Mouse (Mus musculus) intestine, embryonic 14.5 days (tissue): ENCODE data around the gene Atp5j. TPM values are rescaled to one million over a fixed set of nuclear protein-coding genes. Genes with fewer than 3 reads are reported as not detected.

Experiments used
- ATAC-seq: fragments of 200-750 bp; cut with Nextera tagmentation; replicated peaks from 2 replicates; pipeline ENCODE4 v1.8.0; 2017; ENCODE audit warnings: low read depth, moderate number of reproducible peaks, moderate TSS enrichment, moderate library complexity; ENCODE audit not compliant: low FRiP score, low TSS enrichment
- DNase-seq: peaks from one replicate; pipeline ENCODE4 v3.0.0-alpha.2; 2018; ENCODE audit warnings: low spot score
- H3K27ac ChIP-seq: fragments of 300-500 bp; sonication (generic); 2 replicates; pipeline ENCODE4 v1.5.1; 2014; ENCODE audit warnings: low read depth, mild to moderate bottlenecking, control low read depth
- H3K27me3 ChIP-seq: fragments of 300-500 bp; sonication (generic); replicated peaks from 2 replicates; pipeline ENCODE4 v1.6.1; 2014; ENCODE audit warnings: low read length, control low read depth; ENCODE audit not compliant: control insufficient read depth, insufficient read depth
- H3K36me3 ChIP-seq: fragments of 300-500 bp; sonication (generic); 2 replicates; pipeline ENCODE4 v1.6.1; 2014; ENCODE audit warnings: low read length, control low read depth; ENCODE audit not compliant: control insufficient read depth, insufficient read depth
- H3K4me1 ChIP-seq: fragments of 300-500 bp; sonication (generic); replicated peaks from 2 replicates; pipeline ENCODE4 v1.6.1; 2014; ENCODE audit warnings: low read length, control low read depth, mixed read lengths; ENCODE audit not compliant: control insufficient read depth, insufficient read depth
- H3K4me2 ChIP-seq: fragments of 300-500 bp; sonication (generic); 2 replicates; pipeline ENCODE4 v1.6.1; 2014; ENCODE audit warnings: low read length
- H3K4me3 ChIP-seq: fragments of 300-500 bp; sonication (generic); 2 replicates; pipeline ENCODE4 v1.5.1; 2014; ENCODE audit warnings: low read depth, low read length, control low read depth, mixed read lengths
- H3K9ac ChIP-seq: fragments of 300-500 bp; sonication (generic); 2 replicates; pipeline ENCODE4 v1.6.1; 2014; ENCODE audit warnings: mild to moderate bottlenecking, low read length
- H3K9me3 ChIP-seq: fragments of 300-500 bp; sonication (generic); 2 replicates; pipeline ENCODE4 v1.6.1; 2016; ENCODE audit warnings: low read length, control low read depth; ENCODE audit not compliant: control insufficient read depth
- WGBS: fragments of 180-500 bp; shearing (Covaris S2); extraction: QIAGEN DNeasy Blood & Tissue Kit; methylation state at CpG from one replicate; pipeline ENCODE4 v1.1.7; 2014; 5-methylcytosine and 5-hydroxymethylcytosine counted together
- polyA plus RNA-seq: library from polyadenylated mRNA; unstranded; fragments of >200 nt; fragmentation: Nextera tagmentation; extraction: Ambion mirVana; gene quantifications from 2 replicates; pipeline ENCODE4 v1.2.1, GENCODE M21; 2014

Gene Atp5j
- polyA plus RNA-seq, 1 experiment from 2014 or later, result 1,004 TPM

GRCm38 (mm10) chr16:84831696-84832095 is 3.7 kb downstream of the Atp5j start:
- no peak overlapping the region for H3K4me2 ChIP-seq
- peaks cover 60% of the 10 kb centered on the region for H3K36me3 ChIP-seq
- H3K4me3 ChIP-seq, result no peak overlapping the region
- H3K9ac ChIP-seq, result no peak overlapping the region
- no peaks in the 10 kb centered on the region for H3K27me3 ChIP-seq
- WGBS, result 76% methylated on average over 5 of the region's 5 CpGs
- peaks cover 4% of the 10 kb centered on the region; the same call in 1 of the 2 replicates for H3K4me1 ChIP-seq
- ATAC-seq (no peak), DNase-seq (no peak)
- H3K27ac ChIP-seq, result no peak overlapping the region
- H3K9me3 ChIP-seq, result no peaks in the 10 kb centered on the region

GRCm38 (mm10) chr16:84825009-84825408 is 10.4 kb downstream of the Atp5j start:
- no peaks in the 10 kb centered on the region for H3K4me1 ChIP-seq
- ATAC-seq (no peak), DNase-seq (no peak)
- H3K9me3 ChIP-seq, result no peaks in the 10 kb centered on the region
- H3K36me3 ChIP-seq, result peaks cover 69% of the 10 kb centered on the region
- H3K4me3 ChIP-seq, result no peak overlapping the region
- WGBS, result 77% methylated on average over 6 of the region's 6 CpGs
- no peak overlapping the region for H3K27ac ChIP-seq
- no peaks in the 10 kb centered on the region for H3K27me3 ChIP-seq
- H3K9ac ChIP-seq, result no peak overlapping the region
- no peak overlapping the region for H3K4me2 ChIP-seq

GRCm38 (mm10) chr16:84817423-84817822 is 18.0 kb downstream of the Atp5j start:
- Histone ChIP-seq H3K9me3 (no peaks in the 10 kb centered on the region), H3K27ac (no peak overlapping the region), H3K27me3 (no peaks in the 10 kb centered on the region), H3K9ac (no peak overlapping the region), H3K36me3 (no peaks in the 10 kb centered on the region; the same call in 1 of the 2 replicates), H3K4me2 (no peak overlapping the region), H3K4me1 (no peaks in the 10 kb centered on the region), H3K4me3 (no peak overlapping the region)
- 42% methylated on average over 7 of the region's 7 CpGs for WGBS
- ATAC-seq (no peak), DNase-seq (no peak)

- Histone ChIP-seq H3K9ac (no peak overlapping the region), H3K4me2 (no peak overlapping the region), H3K4me1 (no peaks in the 10 kb centered on the region), H3K4me3 (no peak overlapping the region), H3K36me3 (no peaks in the 10 kb centered on the region), H3K27ac (no peak overlapping the region), H3K9me3 (no peaks in the 10 kb centered on the region), H3K27me3 (no peaks in the 10 kb centered on the region)
- WGBS, result 81% methylated on average over 8 of the region's 8 CpGs
- ATAC-seq (no peak), DNase-seq (no peak)
Observed at GRCm38 (mm10) chr16:84814511-84814910, 20.9 kb downstream of the Atp5j start.

- DNase-seq (no peak), ATAC-seq (no peak)
- H3K9ac ChIP-seq, result no peak overlapping the region
- no peak overlapping the region for H3K4me2 ChIP-seq
- no peaks in the 10 kb centered on the region for H3K9me3 ChIP-seq
- no peaks in the 10 kb centered on the region for H3K36me3 ChIP-seq
- no peak overlapping the region for H3K4me3 ChIP-seq
- 76% methylated on average over 8 of the region's 8 CpGs for WGBS
- no peak overlapping the region for H3K27ac ChIP-seq
- H3K4me1 ChIP-seq, result no peaks in the 10 kb centered on the region
- H3K27me3 ChIP-seq, result no peaks in the 10 kb centered on the region
Observed at GRCm38 (mm10) chr16:84813852-84814251, 21.6 kb downstream of the Atp5j start.

GRCm38 (mm10) chr16:84810254-84810653 is 25.2 kb downstream of the Atp5j start:
- WGBS, result 73% methylated on average over 1 of the region's 1 CpGs
- Histone ChIP-seq H3K27me3 (no peaks in the 10 kb centered on the region), H3K9ac (no peak overlapping the region), H3K36me3 (no peaks in the 10 kb centered on the region), H3K9me3 (no peaks in the 10 kb centered on the region), H3K27ac (no peak overlapping the region), H3K4me2 (no peak overlapping the region), H3K4me1 (no peaks in the 10 kb centered on the region), H3K4me3 (no peak overlapping the region)
- DNase-seq (no peak), ATAC-seq (no peak)

- Histone ChIP-seq H3K4me3 (no peak overlapping the region), H3K36me3 (no peaks in the 10 kb centered on the region), H3K9me3 (no peaks in the 10 kb centered on the region), H3K27me3 (no peaks in the 10 kb centered on the region), H3K4me1 (no peaks in the 10 kb centered on the region), H3K9ac (no peak overlapping the region), H3K4me2 (no peak overlapping the region), H3K27ac (no peak overlapping the region)
- 88% methylated on average over 7 of the region's 7 CpGs for WGBS
- DNase-seq (no peak), ATAC-seq (no peak)
Observed at GRCm38 (mm10) chr16:84807874-84808273, 27.6 kb downstream of the Atp5j start.

GRCm38 (mm10) chr16:84806175-84806574 is 29.2 kb downstream of the Atp5j start:
- Histone ChIP-seq H3K4me2 (no peak overlapping the region), H3K4me3 (no peak overlapping the region), H3K27me3 (no peaks in the 10 kb centered on the region), H3K9me3 (no peaks in the 10 kb centered on the region), H3K4me1 (no peaks in the 10 kb centered on the region; the same call in 1 of the 2 replicates), H3K9ac (no peak overlapping the region), H3K36me3 (no peaks in the 10 kb centered on the region), H3K27ac (no peak overlapping the region)
- DNase-seq (no peak), ATAC-seq (no peak)
- 95% methylated on average over 3 of the region's 3 CpGs for WGBS

- H3K36me3 ChIP-seq, result no peaks in the 10 kb centered on the region
- no peak overlapping the region for H3K27ac ChIP-seq
Observed at GRCm38 (mm10) chr16:84804866-84805265, 30.6 kb downstream of the Atp5j start.

More at GRCm38 (mm10) chr16:84804866-84805265, 30.6 kb downstream of the Atp5j start:
- H3K9ac ChIP-seq, result no peak overlapping the region
- ATAC-seq (no peak), DNase-seq (no peak)
- H3K27me3 ChIP-seq, result no peaks in the 10 kb centered on the region
- no peak overlapping the region for H3K4me2 ChIP-seq
- 68% methylated on average over 5 of the region's 5 CpGs for WGBS
- no peaks in the 10 kb centered on the region for H3K9me3 ChIP-seq
- H3K4me1 ChIP-seq, result no peaks in the 10 kb centered on the region; the same call in 1 of the 2 replicates
- H3K4me3 ChIP-seq, result no peak overlapping the region
